Comparison of ENCODE assay signal across 8 mouse cellular contexts in the genomic region with DNA sequence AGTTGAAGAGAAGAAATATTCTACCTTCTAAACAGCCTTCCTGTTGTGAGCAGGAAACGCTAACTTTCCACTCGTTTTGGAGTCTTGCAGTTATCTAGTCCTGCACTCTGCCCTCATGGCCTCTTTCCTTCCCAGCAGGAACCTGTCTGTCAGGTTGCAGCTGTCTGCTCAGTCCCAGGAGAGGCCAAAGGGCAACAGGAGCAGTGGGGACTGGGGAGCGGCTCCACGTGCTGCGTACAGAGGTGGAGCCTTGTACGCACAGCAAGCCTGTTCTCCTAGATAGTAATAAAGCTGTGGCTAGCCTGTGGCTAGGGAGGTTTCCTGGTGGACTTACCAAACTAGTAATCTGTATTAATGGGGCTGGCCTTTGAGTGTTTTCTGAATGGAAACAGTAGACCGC. TPM values are rescaled to one million over a fixed set of nuclear protein-coding genes. Genes with fewer than 3 reads are reported as not detected.
A peak's percentile ranks its signal among the peaks of the same experiment; 100 is the strongest.
DNase-seq lines count a peak whose midpoint lies in the region; ATAC-seq lines count a peak whose summit lies in the region.
"Had no signal": no experiment of that assay in that cellular context is flagged by ENCODE, and none has a peak within 500 bp of the region (broad histone marks: within the 10 kb centered on the region; RNA-seq: fewer than 3 reads in every experiment).

No protein-coding gene starts in this region.

- no peak overlapping the region for H3K4me3 ChIP-seq in limb, embryonic 13.5 days
- H3K4me3 ChIP-seq: neural tube, embryonic 12.5 days had no signal

- H3K4me2 ChIP-seq in limb, embryonic 13.5 days (replicated peaks), result no peak overlapping the region
- H3K4me2 ChIP-seq: neural tube, embryonic 12.5 days had no signal

- H3K27ac ChIP-seq in limb, embryonic 13.5 days, result 0 out of 2 replicates have a peak overlapping the region, but pooled peaks have one; percentile 22
- H3K27ac ChIP-seq: neural tube, embryonic 12.5 days had no signal

- peak; percentile 47 to 66 for DNase-seq in urinary bladder, postnatal 36 days (ENCODE audit: low spot score in 2 of 2)
- DNase-seq in urinary bladder, postnatal 25 days (ENCODE audit: low spot score), result no peak
- no peak for DNase-seq in cerebellum, adult 9-11 months
- no peak for DNase-seq in right cerebral cortex, postnatal 25 days
- no peak for DNase-seq in spleen, postnatal 10 days (ENCODE audit: low spot score in 2 of 2)

- no peaks in the 10 kb centered on the region for H3K27me3 ChIP-seq in limb, embryonic 13.5 days
- H3K27me3 ChIP-seq: neural tube, embryonic 12.5 days had no signal

- peak; percentile 58 for ATAC-seq in granulocyte monocyte progenitor cell, adult 5-6 weeks (replicated peaks; ENCODE audit: poor library complexity, severe bottlenecking)
- no peak for ATAC-seq in limb, embryonic 13.5 days (ENCODE audit: low FRiP score, low read depth)

- H3K9me3 ChIP-seq in limb, embryonic 13.5 days, result no peaks in the 10 kb centered on the region
- H3K9me3 ChIP-seq: neural tube, embryonic 12.5 days had no signal

- H3K4me1 ChIP-seq in limb, embryonic 13.5 days, result peaks cover 4% of the 10 kb centered on the region; the same call in 1 of the 2 replicates

- H3K36me3 ChIP-seq in limb, embryonic 13.5 days, result peaks cover 24% of the 10 kb centered on the region
- H3K36me3 ChIP-seq: neural tube, embryonic 12.5 days had no signal

- WGBS in limb, embryonic 13.5 days, result 23% methylated on average over 7 of the region's 7 CpGs

- no peak overlapping the region for H3K9ac ChIP-seq in limb, embryonic 13.5 days
- H3K9ac ChIP-seq: neural tube, embryonic 12.5 days had no signal

RNA-seq across cellular contexts. Expression of gene Synj2, which starts 48.0 kb away (rescaled TPM):
- 11.2 and 14.4 TPM in 2 replicates for total RNA-seq in granulocyte monocyte progenitor cell, adult 5-6 weeks (2014; fragmentation: Nextera tagmentation)
- 9.3 and 11.6 TPM in 2 replicates for total RNA-seq in granulocyte monocyte progenitor cell, adult 5-6 weeks (2017)
- polyA plus RNA-seq in limb, embryonic 13.5 days (2015; fragmentation: Nextera tagmentation; extraction: Ambion mirVana), result 1.8 and 1.9 TPM in 2 replicates

RNA-seq across cellular contexts. Expression of gene Snx9, which starts 52.0 kb away (rescaled TPM):
- total RNA-seq in granulocyte monocyte progenitor cell, adult 5-6 weeks (2014; fragmentation: Nextera tagmentation), result 29.5 and 33.9 TPM in 2 replicates
- total RNA-seq in granulocyte monocyte progenitor cell, adult 5-6 weeks (2017), result 26.9 and 28.8 TPM in 2 replicates
- polyA plus RNA-seq in limb, embryonic 13.5 days (2015; fragmentation: Nextera tagmentation; extraction: Ambion mirVana), result 27.6 and 28.3 TPM in 2 replicates

Comparison
In these comparisons a context has a peak if more than half of its experiments do, and no peak if none do; other contexts are left out.
1. DNase-seq: peak in urinary bladder, postnatal 36 days (2 of 2); none in urinary bladder, postnatal 25 days (single experiment), cerebellum, adult 9-11 months (single experiment), right cerebral cortex, postnatal 25 days (single experiment) and spleen, postnatal 10 days (0 of 2).